Mouse (Mus musculus): ENCODE data around the gene Jam3.
"Not testable (repeated sequence)": the region's sequence is repeated elsewhere in the genome, so short reads cannot be mapped to it uniquely, and the experiment has no call there.

The Jam3 gene

DNA sequence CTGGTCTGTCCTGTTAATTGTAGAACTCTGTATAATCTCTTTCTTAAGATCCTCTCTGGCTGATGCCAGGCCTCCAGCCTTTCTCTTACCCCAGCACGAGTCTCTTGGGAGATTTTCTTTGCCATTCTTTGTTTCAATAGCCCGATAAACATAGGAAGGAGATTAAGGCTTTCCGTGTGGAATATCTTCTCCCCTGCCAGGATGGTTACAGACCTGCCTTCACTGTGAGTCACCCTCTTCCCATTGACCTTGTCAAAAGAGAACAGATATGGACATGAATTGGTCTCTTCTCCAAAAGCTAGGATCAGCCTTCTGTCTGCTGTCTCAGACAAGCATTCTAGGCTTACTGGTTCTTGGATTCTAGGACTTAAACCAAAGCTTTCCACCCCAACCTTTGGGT lies 15.5 kb upstream of the Jam3 start:
- no peak for DNase-seq (ENCODE audit: low spot score)

DNA sequence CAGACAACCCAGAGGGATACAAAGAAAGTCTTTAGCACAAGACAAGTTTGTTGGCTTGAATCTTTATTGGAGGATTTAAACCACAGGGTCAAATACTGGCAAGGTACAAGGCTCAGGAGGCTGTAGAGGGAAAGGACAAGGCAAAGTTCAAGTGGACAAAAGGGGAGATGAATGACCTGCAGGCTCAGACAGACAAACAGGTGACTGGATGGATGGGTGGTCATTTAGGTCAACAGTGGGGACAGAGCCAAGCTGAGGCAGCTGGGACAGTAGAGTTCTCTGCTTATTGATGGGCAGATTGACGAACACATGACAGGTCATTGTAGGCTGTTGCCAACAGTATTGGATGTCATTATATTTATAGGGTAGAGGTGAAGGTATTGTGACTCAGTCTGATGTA lies 11.8 kb upstream of the Jam3 start:
- no peak for DNase-seq (ENCODE audit: low spot score)

DNA sequence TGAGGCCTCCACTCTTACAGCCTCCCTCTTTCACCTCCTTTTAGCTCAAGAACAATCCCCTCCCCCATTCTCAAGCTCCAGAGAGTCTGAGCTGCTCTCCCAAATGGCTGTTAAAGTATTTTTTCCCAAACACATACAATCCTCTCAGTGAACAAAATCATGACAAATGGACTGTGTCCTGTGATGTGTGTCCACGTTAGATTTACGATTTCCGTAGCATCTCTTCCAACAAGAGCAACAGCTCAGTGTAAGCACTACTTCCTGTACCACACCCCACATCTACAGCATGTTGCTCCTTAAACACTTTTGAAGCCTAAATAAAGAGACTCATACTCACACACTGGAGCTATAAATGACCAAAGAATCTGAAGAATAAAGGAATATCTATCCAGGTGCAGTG lies 10.4 kb upstream of the Jam3 start:
- DNase-seq (ENCODE audit: low spot score), result no peak

DNA sequence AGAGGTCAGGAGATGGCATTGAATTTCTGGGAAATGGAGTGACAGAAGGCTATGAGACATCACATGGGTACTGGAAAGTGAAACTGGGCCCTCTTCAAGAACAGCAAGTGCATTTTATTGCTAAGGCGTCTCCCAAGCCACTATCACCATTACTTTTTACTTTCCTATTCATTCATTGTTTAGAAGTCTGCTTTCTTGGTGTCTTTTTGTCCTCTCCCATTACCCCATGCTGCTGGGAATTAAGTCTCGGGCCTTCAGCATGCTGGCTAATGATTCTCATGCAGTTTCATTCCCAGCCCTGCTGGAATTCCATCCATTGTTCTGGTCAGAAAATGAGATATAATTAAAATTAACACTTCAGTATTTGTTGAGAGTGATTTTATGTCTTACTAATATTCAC lies 9.7 kb upstream of the Jam3 start:
- DNase-seq (ENCODE audit: low spot score), result no peak

DNA sequence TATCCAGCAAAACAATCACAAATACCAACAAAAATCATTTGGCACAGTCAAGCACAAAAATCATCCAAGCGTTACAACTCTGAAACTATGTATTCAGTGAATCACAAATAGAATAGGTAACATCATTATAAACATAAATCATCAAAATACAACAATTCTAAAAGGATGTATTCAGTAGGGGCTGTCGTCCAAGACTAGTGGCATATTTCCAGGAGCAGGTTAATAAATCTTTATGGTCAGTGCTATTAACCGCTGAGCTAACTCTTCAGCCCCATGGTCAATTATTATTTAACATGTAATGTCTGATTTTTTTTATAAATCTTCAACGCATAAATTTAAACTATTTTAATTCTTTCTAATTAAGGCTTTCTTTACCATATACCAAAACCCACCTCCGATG lies 8.4 kb upstream of the Jam3 start:
- DNase-seq (ENCODE audit: low spot score), result not testable (repeated sequence)

DNA sequence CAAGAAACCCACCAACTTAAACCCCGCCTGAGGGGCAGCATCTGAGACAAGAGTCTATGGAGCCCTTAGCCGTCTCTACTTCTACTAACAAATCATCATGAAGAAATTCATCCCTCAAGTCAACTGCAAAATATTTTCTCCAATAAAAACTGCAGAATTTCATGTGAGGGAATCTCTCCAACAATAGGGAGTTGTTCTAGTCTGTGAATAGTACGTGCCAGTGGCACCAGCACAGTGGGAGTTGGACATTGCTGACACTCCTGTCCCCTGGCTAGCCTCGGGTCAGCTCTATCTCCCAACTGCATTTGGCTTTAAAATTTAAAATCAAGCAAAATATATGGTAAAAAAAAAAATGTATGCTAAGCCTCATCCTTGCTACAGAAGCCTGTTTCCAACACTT lies 1.4 kb downstream of the Jam3 start:
- DNase-seq (ENCODE audit: low spot score), result no peak

DNA sequence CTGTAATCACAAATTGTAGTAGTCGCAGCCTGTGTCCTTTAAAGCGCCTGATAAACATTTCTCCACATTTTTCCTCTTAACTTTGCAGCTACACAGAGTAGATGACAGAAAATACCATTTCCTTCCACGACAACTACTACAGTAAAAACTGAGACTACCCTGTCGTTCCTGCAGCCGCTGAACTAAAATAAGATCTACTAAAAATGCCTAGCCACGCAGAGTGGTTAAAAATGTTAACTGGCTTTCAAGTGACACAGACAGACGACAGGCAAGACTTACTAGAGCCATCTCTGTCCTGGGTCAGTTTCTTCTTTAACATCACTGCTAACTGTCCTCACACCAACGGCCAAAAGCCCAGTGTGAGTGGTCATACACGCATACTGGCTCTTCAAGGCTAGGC lies 5.4 kb downstream of the Jam3 start:
- DNase-seq (ENCODE audit: low spot score), result no peak

DNA sequence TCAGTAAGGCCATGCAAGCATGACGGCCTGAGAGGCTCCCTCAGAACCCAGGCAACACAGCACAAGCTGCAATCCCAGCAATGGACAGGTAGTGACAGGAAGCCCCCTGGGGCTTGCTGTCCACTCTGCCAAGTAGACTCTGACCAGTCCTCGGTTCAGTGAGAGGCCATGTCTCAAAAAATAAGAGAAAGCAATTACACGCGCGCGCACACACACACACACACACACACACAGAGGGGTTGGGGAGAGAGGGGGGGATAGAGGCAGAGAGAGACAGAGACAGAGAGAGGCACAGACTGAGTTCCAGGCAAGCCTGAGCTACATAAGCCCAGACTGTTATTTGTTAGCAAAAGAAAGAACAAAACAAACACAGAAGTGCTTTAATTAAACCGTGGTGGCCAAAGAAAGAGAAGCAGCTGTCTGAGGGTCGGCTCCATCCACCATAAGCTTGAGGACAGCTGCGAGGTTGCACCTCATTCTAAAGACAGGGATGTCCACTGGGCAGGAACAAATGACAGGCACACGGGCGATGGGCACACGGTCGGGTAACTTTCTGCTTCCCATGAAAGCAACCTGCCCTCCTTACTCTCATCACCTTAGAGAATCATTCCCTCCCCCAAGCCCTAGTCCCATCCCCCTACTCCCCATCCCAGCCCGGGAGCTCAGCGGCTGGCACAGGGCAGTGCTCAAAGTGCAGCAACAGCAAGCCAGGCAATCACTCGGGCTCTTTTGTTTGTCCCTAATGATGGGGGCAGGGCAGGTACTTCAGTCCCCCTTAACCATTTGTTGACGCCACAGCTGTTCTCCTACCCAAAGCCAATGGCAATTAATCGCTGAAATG lies 6.4 kb downstream of the Jam3 start:
- no peak for DNase-seq (ENCODE audit: low spot score)

DNA sequence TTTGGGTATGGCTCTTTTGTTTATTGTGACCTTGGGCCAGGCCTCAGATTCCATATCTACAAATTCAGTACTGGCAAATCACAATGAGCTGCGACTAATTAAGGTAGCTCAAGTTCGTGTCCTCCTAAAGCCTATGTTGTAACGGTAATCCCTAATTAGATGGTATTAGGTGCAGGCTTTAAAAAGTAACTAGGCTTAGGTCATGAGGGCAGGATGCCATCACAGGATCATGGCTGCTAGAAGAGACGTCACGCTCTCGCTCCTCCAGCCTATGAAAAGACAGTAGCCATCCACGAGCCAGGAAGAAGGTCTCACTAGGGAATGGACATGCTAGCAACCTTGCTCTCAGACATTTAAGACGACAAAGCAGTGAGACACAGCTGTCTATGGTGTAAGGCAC lies 7.3 kb downstream of the Jam3 start:
- DNase-seq (ENCODE audit: low spot score), result no peak

DNA sequence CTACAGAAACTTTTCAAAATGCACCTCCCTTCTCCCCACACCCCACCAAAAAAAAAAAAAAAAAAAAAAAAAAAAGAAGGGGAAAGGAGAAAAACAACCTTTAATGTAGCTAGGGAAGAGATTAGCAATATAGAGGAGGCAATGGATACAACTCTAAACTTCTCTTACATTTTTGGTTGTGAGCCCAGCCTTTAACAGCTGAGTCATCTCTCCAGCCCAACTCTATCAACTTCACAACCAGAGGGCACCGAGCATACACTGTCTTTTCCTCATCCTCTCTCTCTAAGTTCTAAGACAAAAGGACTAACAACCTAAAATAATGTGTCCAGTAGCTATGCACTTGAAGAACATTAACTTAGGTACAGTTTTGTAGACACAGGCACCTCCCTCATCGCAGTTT lies 8.4 kb downstream of the Jam3 start:
- DNase-seq (ENCODE audit: low spot score), result no peak

DNA sequence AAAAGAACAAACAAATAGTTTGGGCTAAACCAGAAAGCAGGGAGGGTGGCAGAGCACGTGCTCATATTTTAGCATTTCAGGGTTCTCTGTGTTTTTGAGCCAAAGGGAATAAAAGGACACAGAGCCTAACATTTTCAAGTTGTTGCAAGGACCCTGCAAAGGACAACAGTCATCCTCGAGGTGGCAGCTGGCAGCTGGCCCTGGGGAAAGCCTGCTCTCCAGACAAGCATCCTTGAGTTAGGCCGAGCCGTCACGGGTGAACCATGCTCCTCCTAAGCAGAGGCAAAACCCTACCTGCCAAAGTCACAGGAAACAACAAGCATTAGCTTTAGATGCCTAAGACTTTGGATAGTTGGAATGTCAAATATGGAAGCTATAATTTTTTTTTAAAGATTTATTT lies 10.2 kb downstream of the Jam3 start:
- DNase-seq (ENCODE audit: low spot score), result no peak

DNA sequence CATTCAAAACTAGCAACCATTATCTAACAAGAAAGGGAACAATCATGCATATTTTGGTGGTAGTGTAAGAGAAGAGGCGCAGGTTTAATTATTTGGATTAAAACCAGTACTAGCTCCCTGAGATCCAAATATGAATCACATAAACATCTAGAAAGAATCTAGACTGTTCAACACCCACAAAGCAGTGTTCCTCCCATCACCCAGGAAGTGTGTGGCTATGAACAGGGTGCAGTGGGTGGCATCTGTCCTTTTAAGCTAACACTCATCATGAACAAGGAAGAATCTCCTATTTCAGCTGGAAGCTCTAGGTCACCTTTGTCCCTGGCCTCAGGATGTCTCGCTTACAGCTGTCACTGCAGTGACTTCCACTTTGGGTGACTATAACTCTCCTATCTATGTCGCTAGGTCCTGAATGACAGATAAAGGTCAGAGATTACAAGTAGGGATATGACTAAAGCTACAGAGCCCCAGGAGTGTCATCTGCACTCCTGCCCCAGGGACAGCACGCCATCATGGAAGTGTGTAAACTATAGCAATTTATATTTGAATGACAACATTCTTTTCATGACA lies 10.9 kb downstream of the Jam3 start:
- no peak for DNase-seq (ENCODE audit: low spot score)

DNA sequence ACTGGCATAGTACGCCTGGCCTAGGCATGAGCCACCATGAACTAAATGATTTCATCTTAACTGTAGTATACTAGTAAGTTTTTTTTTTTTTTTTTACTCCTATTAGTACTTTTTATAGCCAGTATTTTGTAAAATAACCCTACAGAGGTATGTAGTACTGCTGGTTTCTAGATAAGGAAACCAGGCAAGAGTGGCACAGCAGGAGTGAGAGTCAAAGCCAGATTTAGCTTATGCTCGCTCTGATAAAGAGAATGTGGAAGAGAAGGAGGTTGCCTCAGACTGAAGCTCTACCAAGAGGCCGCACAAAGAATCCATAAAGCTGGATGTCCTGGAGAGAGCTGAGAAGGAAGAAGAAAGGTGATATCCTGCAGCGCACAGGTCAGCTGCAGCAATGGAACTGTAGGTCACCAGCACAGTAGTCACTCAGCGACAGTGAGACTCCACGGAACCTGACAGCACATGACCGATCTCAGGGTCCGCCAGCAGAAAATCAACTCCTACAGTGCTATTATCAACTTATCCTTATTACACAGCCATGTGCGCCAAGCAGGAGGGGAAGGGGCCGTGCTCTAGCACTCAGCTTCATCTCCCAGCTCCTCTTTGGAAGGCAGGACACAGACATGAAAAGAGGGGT lies 14.7 kb downstream of the Jam3 start:
- no peak for DNase-seq (ENCODE audit: low spot score)

DNA sequence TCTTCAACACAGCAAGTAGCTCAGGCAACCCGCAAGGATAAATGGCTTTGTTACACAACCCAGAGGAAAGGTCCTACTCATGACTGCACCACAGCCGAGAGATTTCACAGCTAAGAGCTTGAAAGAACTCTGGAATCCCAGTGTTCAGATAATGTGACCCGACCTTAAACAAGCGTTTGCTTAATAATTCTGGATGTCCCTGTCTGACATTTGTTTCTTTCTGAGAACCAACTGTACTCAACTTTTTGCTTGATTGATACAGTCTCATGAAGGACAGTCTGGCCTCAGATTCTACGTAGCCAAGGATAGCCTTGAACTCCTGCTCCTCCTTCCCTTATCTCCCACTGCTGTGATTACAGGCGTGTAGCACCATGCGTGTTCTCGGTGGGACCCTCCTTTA lies 18.6 kb downstream of the Jam3 start:
- DNase-seq (ENCODE audit: low spot score), result no peak

DNA sequence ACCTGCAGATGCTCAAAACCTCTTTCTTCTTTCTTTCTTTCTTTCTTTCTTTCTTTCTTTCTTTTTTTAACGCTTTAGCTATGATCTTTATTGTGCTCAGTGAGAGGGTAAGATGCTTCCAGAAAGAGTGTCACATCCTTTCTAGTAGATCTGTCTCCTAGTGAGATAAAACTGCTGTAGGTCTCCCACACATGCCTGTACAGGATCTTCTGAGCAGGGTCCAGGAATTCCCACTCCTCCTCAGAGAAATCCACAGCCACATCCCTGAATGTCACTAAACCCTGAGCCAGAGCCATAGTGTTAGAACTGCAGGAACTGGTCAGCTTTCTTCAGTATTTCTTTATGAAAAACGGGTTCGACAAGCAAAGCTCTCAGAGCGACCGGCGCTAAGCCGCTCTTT lies 19.8 kb downstream of the Jam3 start:
- DNase-seq (ENCODE audit: low spot score), result no peak

DNA sequence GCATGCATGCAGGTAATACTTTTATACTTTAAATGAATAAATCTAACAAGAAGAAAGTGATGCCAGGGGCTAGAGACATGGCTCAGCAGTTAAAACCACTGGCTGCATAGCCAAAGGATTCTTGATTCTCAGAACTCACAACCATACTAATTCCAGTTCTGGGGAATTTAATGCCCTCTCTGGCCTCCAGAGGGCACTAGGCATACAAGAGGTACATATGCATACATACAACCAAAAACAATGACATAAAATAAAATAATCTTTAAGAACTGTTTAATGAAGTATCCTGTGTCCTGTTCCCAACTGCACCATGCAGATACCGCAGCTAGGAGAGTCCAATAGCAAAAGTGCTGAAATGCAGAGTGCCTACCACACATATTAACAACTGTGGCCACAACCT lies 20.8 kb downstream of the Jam3 start:
- no peak for DNase-seq (ENCODE audit: low spot score)

DNA sequence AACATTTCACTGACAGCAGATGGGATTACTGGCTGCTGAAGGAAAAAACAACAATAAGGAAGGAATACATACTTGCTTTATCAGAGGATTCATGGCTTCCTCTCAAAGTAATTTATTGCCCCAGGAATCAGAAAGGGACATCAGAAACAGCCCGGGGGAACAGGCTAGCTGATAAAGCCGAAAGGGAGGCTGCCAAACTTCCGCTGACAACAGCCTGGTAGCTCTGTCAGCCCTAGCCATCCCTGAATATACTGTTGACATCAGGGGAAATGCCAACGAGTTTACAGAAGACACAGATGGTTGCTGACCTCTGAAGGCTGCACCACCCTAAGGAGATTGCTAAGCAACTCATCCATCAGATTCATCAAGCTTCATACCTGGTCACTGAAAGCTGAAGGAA lies 26.6 kb downstream of the Jam3 start:
- DNase-seq (ENCODE audit: low spot score), result no peak

DNA sequence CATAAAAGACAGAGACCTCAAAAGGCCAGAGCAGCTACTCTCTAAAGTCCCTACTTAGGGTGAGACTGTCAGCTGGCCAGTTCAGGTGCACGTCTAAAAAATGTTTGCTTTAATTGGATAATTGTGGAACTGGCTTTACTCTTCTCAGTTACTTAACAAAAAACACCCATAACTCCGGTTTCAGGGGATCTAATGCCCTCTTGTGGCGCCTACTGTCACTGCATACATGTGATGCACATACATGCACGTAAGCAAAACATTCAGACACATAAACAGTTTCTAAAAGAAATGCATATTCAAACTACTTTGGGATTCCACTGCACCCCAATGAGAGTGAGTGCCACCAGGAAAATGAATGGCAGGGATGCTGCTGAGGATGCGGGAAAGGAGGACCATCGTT lies 28.7 kb downstream of the Jam3 start:
- DNase-seq (ENCODE audit: low spot score), result no peak

DNA sequence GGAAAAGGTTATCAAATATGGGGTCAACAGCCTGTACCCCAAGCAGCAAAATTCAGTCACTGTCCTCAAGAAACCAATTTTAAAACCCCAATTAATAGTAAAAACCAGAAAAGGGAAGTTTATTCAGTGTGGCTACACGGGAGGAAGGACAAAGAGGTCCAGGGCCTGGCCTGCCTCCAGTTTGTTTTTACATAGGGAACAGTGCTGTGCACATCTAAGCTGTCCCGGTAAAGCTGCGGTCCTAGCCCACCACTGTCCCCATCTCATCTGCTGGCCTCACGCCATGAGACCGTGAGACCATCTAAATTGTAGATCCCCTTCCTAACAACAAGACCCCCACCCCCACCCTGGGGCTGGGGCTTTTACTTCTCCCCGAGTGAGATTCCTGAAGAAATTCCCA lies 29.8 kb downstream of the Jam3 start:
- DNase-seq (ENCODE audit: low spot score), result no peak

DNA sequence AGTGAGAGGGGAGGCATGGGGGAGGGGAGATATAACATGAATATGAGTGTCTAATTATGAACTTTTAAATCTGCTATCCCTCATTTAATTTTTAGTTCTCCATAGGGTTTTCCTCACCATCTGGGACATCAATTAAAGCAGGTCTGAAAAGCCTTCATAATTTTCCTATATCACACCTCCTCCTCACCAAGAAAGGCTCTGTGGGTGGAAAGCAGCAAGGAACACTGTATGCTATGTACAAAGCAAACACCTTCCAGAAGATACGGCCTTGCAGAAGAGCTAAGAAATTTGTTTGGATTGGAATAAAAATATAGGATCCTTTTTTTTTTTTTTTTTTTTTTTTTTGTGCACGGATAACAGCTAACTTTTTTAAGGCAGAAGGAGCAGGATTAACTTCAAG lies 31.3 kb downstream of the Jam3 start:
- no peak for DNase-seq (ENCODE audit: low spot score)

DNA sequence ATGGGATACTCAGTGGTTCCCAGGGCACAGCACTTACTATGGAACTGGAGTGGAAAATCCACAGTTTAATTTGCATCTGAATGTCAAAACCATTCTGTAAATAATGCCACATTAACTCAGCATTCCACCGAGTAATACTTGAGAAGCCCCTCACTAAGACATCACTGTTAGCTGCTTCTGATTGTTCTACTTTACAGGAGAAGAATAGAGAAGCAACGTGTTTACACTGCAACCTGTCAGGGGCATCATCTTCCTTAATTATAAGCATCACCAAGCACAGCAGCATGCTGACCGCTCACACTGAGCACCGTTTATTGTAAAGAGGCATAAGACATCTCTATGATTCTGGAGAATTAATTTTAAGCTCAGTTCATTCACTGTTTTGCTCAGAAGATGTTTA lies 32.3 kb downstream of the Jam3 start:
- no peak for DNase-seq (ENCODE audit: low spot score)

DNA sequence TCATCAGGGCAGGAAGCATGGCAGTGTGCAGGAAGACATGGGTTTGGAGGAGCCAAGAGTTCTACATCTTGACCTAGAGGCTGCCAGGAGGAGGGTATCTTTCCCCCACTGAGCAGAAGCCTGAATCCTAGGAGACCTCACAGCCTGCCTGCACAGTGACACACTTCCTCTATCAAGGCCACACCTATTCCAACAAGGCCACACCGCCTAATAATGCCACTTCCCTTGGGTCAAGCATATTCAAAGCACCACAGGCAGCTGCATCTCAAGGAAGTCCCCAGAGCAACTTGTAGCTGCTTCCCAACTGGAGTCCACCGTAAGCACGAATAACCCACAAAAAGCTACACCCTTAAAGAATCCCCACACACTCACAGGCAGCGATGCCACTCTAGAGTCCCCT lies 33.1 kb downstream of the Jam3 start:
- no peak for DNase-seq (ENCODE audit: low spot score)

DNA sequence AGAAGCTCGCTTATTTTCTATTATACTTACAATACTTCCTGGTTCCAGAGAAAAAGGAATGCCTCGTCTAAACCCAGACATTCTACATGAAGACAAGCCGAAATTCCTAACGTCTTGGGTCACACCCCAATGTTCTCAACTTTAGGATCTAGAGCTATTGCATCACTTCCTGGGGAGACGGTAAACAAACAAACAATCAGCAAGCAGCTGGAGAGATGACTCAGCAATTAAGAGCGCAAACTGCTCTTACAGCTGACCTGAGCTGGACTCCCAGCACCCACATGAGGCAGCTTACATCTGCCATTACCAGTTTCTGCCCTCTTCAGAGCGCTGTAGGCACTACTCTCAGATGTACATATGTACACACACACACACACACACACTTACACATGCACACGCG lies 34.0 kb downstream of the Jam3 start:
- no peak for DNase-seq (ENCODE audit: low spot score)

DNA sequence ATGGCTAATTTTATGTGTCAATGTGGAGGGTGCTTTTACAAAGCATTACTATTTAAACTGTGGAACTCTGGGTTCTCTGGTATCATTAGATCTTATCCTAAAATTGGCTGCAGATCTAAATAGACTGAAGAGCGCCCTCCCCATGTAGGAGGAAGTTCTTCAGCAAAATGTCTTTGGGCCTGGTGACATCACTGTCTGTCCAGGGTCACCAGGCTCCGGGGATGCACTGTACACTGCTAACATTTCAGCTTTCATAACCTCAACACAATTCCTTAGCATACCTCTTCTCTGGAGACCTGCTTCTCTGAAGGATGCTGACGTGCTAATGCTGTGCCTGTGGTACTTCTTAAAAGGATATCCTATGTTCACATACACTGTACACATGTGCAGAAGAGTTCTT lies 43.5 kb downstream of the Jam3 start:
- no peak for DNase-seq (ENCODE audit: low spot score)
